Mouse (Mus musculus) C2C12 (cell line): ENCODE measurements at regions not wholly inside any gene's neighbourhood (a gene's known extent, or its start where the extent isn't known, plus 50 kb on each side); places are given as distances from the start of the nearest gene placed in this dataset.

ENCODE experiments used
- H3K27me3 ChIP-seq: one replicate; pipeline ENCODE4 v1.6.1; 2011; ENCODE audit not compliant: control insufficient read depth, insufficient read depth, insufficient read length
- H3K36me3 ChIP-seq: one replicate; pipeline ENCODE4 v1.6.1; 2011; ENCODE audit not compliant: control insufficient read depth, insufficient read depth
- H3K4me3 ChIP-seq: one replicate; pipeline ENCODE4 v1.5.1; 2011; ENCODE audit warnings: mild to moderate bottlenecking, control low read depth; ENCODE audit not compliant: poor library complexity, insufficient read depth, severe bottlenecking
- H3K79me2 ChIP-seq: one replicate; pipeline ENCODE4 v1.6.1; 2011; ENCODE audit not compliant: control insufficient read depth, insufficient read depth
- H3K79me3 ChIP-seq: one replicate; pipeline ENCODE4 v1.6.1; 2011; ENCODE audit warnings: low read depth, control low read depth
- H3ac ChIP-seq: one replicate; pipeline ENCODE3; 2011; ENCODE audit warnings: low read depth; ENCODE audit not compliant: control insufficient read depth, insufficient read length
- CEBPB ChIP-seq: IDR thresholded peaks from one replicate; pipeline ENCODE4 v1.6.1; 2011; ENCODE audit warnings: low read depth, mild to moderate bottlenecking, control low read depth, moderate library complexity
- CTCF ChIP-seq: IDR thresholded peaks from one replicate; pipeline ENCODE4 v1.5.1; 2011; ENCODE audit not compliant: control insufficient read depth, insufficient read depth, insufficient read length
- FOSL1 ChIP-seq: IDR thresholded peaks from one replicate; pipeline ENCODE4 v1.8.0; 2011; ENCODE audit warnings: mild to moderate bottlenecking, low read length; ENCODE audit not compliant: poor library complexity, insufficient read depth, severe bottlenecking
- MAX ChIP-seq: IDR thresholded peaks from one replicate; pipeline ENCODE4 v1.6.1; 2011; ENCODE audit warnings: mild to moderate bottlenecking, control low read depth
- MYOD1 ChIP-seq: IDR thresholded peaks from one replicate; pipeline ENCODE4 v1.6.1; 2011; ENCODE audit warnings: low read depth; ENCODE audit not compliant: control insufficient read depth, insufficient read length
- MYOG ChIP-seq: IDR thresholded peaks from one replicate; pipeline ENCODE4 v1.6.1; 2011; ENCODE audit not compliant: control insufficient read depth, insufficient read length; ENCODE audit errors: extremely low read depth
- USF1 ChIP-seq: IDR thresholded peaks from one replicate; pipeline ENCODE4 v1.6.1; 2011; ENCODE audit warnings: low read depth, mild to moderate bottlenecking, control low read depth, moderate library complexity

- H3K79me3 ChIP-seq, result no peaks in the 10 kb centered on the region
Measured at GRCm38 (mm10) chr15:38608207-38608870, 1183.0 kb downstream of the 4930447A16Rik start.

GRCm38 (mm10) chr15:38609522-38609921 lies 1184.2 kb downstream of the 4930447A16Rik start:
- no peak for TF ChIP-seq FOSL1
- no peak for TF ChIP-seq MAX
- no peak for TF ChIP-seq MYOD1
- TF ChIP-seq CTCF, result no peak
- TF ChIP-seq MYOG, result no peak
- no peak for TF ChIP-seq USF1
- no peak for TF ChIP-seq CEBPB
- Histone ChIP-seq H3K36me3 (no peaks in the 10 kb centered on the region), H3K27me3 (no peaks in the 10 kb centered on the region), H3K79me2 (no peaks in the 10 kb centered on the region), H3K79me3 (no peaks in the 10 kb centered on the region), H3K4me3 (no peak overlapping the region), H3ac (no peak overlapping the region)

More at GRCm38 (mm10) chr15:38608207-38608870, 1183.0 kb downstream of the 4930447A16Rik start:
- no peaks in the 10 kb centered on the region for H3K36me3 ChIP-seq
- H3K79me2 ChIP-seq, result no peaks in the 10 kb centered on the region
- H3K4me3 ChIP-seq, result no peak overlapping the region
- TF ChIP-seq MAX, result no peak
- TF ChIP-seq FOSL1, result no peak
- no peak for TF ChIP-seq USF1
- H3K27me3 ChIP-seq, result no peaks in the 10 kb centered on the region
- no peak overlapping the region for H3ac ChIP-seq
